Mouse (Mus musculus) embryonic fibroblast, embryonic 13.5 days (primary cell): Measurements from ENCODE around the gene Flvcr2. TPM values are rescaled to one million over a fixed set of nuclear protein-coding genes. Genes with fewer than 3 reads are reported as not detected.
A peak's percentile ranks its signal among the peaks of the same experiment; 100 is the strongest.
"Not testable (repeated sequence)": the region's sequence is repeated elsewhere in the genome, so short reads cannot be mapped to it uniquely, and the experiment has no call there.

ENCODE experiments used
- H3K27ac ChIP-seq: 2 replicates; pipeline ENCODE4 v1.5.1; 2012; ENCODE audit warnings: low read length, control low read depth, inconsistent platforms; ENCODE audit not compliant: insufficient read depth
- H3K4me1 ChIP-seq: 2 replicates; pipeline ENCODE4 v1.6.1; 2011; ENCODE audit warnings: low read length; ENCODE audit not compliant: control insufficient read depth, insufficient read depth
- H3K4me3 ChIP-seq: 2 replicates; pipeline ENCODE4 v1.5.1; 2011; ENCODE audit warnings: mild to moderate bottlenecking, control low read depth, low read length; ENCODE audit not compliant: insufficient read depth
- CTCF ChIP-seq: IDR thresholded peaks from 2 replicates; pipeline ENCODE4 v1.5.1; 2011; ENCODE audit warnings: mild to moderate bottlenecking, control low read depth, low read length, moderate library complexity, borderline replicate concordance; ENCODE audit not compliant: insufficient read depth
- POLR2A ChIP-seq: IDR thresholded peaks from 2 replicates; pipeline ENCODE4 v1.6.1; 2011; ENCODE audit warnings: low read depth, mild to moderate bottlenecking, control low read depth, low read length, moderate library complexity
- polyA plus RNA-seq: library from polyadenylated mRNA; stranded (reverse); fragments of >200 nt; gene quantifications from 2 replicates; pipeline ENCODE4 v1.2.4, GENCODE M21; 2011; ENCODE audit warnings: low read depth; ENCODE audit not compliant: missing spikeins, insufficient read length

Gene Flvcr2
- 1.6 and 2.1 TPM in 2 replicates for polyA plus RNA-seq

GRCm38 (mm10) chr12:85745827-85746695 is at the start of gene Flvcr2:
Flvcr2 (plus strand) TSS chr12:85746539.
- no peaks in the 10 kb centered on the region for H3K4me1 ChIP-seq
- H3K4me3 ChIP-seq: peak within 1 kb of the TSS; percentile 46
- TF ChIP-seq POLR2A (peak; percentile 76), CTCF (peak; percentile 97)
- no peak within 1 kb of the TSS for H3K27ac ChIP-seq

GRCm38 (mm10) chr12:85698179-85698578 is 48.2 kb upstream of the Flvcr2 start:
- H3K4me3 ChIP-seq, H3K27ac ChIP-seq, H3K4me1 ChIP-seq: not testable (repeated sequence)

GRCm38 (mm10) chr12:85700191-85700841 is 46.0 kb upstream of the Flvcr2 start:
- H3K4me1 ChIP-seq: peaks cover 6% of the 10 kb centered on the region; the same call in 1 of the 2 replicates
- H3K4me3 ChIP-seq: no peak overlapping the region
- TF ChIP-seq POLR2A (no peak), CTCF (no peak)
- no peak overlapping the region for H3K27ac ChIP-seq

DNA sequence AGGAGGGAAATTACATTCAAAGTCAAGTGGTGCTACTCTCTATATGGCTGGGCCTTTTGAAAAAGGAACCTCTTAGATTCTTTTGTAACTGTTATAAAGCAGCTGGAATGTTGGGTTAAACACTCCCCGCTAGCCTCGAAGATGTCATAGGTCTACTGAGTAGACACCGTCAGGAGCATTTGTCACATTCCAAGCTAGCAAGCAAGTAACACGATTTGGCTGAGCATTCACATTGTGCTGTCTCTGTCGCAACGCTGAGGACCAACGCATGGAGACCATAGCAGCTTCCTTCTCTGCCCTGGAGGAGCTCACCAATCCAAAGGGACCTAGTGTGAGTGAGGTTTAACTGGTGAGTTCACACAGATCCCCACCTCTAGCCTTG is 45.5 kb upstream of the Flvcr2 start:
- TF ChIP-seq POLR2A (no peak), CTCF (no peak)
- Histone ChIP-seq H3K27ac (no peak overlapping the region), H3K4me1 (peaks cover 6% of the 10 kb centered on the region; the same call in 1 of the 2 replicates), H3K4me3 (no peak overlapping the region)

- no peak overlapping the region for H3K27ac ChIP-seq
- H3K4me3 ChIP-seq: no peak overlapping the region
Measured at GRCm38 (mm10) chr12:85702166-85703055, 43.9 kb upstream of the Flvcr2 start.

DNA sequence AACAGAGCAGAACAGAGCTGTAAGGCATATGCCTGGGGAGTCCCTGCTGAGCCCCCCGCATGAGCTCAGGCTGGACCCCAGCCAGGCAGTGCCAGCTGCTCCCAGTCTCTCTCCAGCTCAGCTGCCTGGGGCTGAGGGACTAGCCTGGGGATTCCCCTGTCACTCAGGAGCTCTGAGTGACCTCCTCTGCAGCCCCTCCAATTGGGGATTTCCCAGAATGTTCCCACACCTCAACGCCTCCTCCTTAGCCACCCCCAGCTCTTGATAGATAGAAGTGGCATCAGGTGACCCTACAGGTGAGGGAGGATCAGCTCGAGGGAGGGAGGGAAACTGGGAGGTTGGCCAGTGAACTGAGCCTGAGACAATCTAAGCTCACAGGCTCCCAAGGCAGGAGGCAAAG is 42.8 kb upstream of the Flvcr2 start:
- Histone ChIP-seq H3K4me3 (no peak overlapping the region), H3K4me1 (peaks cover 3% of the 10 kb centered on the region; the same call in 1 of the 2 replicates), H3K27ac (no peak overlapping the region)
- TF ChIP-seq CTCF (no peak), POLR2A (no peak)

More at GRCm38 (mm10) chr12:85702166-85703055, 43.9 kb upstream of the Flvcr2 start:
- H3K4me1 ChIP-seq: peaks cover 6% of the 10 kb centered on the region; the same call in 1 of the 2 replicates
- TF ChIP-seq POLR2A: no peak
- no peak for TF ChIP-seq CTCF

DNA sequence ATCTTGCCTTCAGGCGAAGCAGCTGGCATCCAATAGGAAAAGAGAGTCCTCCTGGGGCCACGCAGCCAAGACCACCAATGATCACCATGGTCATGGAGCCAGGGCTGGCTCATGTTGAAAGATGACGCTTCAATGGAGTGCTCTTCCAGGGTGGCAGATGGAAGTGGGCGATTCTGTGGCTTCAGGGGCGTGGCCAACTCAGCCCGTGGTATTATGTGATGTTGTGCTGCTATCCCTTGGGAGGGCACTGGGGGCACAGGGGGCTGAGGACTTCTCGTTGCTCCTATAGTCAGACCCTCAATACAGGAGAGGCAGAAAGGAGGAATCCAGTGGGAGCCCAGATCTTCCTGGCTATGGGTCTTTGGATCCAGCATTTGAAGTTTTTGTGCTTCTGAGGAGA is 41.8 kb upstream of the Flvcr2 start:
- Histone ChIP-seq H3K4me1 (peaks cover 3% of the 10 kb centered on the region; the same call in 1 of the 2 replicates), H3K4me3 (no peak overlapping the region), H3K27ac (peak overlapping the region; percentile 62)
- TF ChIP-seq CTCF (no peak), POLR2A (no peak)

DNA sequence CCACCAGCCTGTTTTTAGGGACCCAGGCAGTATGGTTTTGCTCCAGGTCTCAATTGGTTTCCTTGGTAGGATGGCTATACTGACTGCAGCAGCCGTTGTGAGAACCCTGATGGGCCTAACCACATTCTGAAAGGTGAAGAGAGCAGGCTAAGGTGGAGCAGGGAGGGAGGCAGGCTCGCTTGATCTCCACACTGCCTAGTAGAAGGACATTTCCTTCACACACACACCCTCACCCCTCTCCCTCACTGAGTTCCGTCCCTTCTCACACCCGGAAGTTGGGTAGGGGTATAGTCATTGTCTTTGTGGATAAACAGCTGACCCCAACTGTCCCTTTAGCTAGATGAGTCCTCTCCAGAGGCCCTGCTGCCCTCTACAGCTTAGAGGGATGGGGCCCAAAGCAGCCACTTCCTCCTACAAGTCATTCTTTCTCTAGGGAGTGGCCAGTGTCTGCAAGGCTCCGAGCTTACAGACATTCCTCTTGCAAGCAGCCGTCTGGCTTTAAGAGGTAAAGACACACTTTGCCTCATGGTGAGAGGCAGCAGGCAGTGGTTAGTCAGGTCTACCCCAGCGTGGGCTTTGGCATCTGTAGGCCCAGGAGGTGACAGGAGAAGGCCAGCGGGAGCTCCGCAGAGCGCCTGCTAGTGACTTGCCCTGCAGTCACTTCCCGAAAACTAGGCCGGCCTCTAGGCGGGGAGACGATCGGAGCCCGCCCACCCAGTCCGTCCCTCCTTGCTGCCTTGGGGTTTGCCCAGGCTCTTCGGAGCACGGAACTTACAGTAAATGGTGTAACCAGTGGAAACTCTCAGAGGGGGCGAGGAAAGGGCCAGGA is 41.1 kb upstream of the Flvcr2 start:
- Histone ChIP-seq H3K4me1 (peaks cover 3% of the 10 kb centered on the region; the same call in 1 of the 2 replicates), H3K4me3 (peak overlapping the region; percentile 11), H3K27ac (peak overlapping the region; percentile 74)
- TF ChIP-seq POLR2A: peak; percentile 87
- no peak for TF ChIP-seq CTCF

- Histone ChIP-seq H3K4me1 (peaks cover 3% of the 10 kb centered on the region; the same call in 1 of the 2 replicates), H3K27ac (peak overlapping the region; percentile 74), H3K4me3 (peak overlapping the region; percentile 11)
- no peak for TF ChIP-seq CTCF
- TF ChIP-seq POLR2A: no peak; the same call in 1 of the 2 replicates
Measured at GRCm38 (mm10) chr12:85705831-85706530, 40.4 kb upstream of the Flvcr2 start.
